Mouse (Mus musculus) midbrain, embryonic 16.5 days (tissue): Measurements from ENCODE around the gene Ddx23. TPM values are rescaled to one million over a fixed set of nuclear protein-coding genes. Genes with fewer than 3 reads are reported as not detected.

Experiments used
- ATAC-seq: fragments of 200-750 bp; cut with Nextera tagmentation; 2 replicates; pipeline ENCODE4 v1.8.0; 2017; ENCODE audit warnings: moderate TSS enrichment
- H3K27ac ChIP-seq: fragments of 300-500 bp; sonication (generic); 2 replicates; pipeline ENCODE4 v1.5.1; 2014; ENCODE audit warnings: mild to moderate bottlenecking, low read length, mixed read lengths
- H3K27me3 ChIP-seq: fragments of 300-500 bp; sonication (generic); 2 replicates; pipeline ENCODE4 v1.6.1; 2014; ENCODE audit warnings: low read depth, low read length, mixed read lengths; ENCODE audit not compliant: control insufficient read depth, insufficient read depth
- H3K36me3 ChIP-seq: fragments of 300-500 bp; sonication (generic); 2 replicates; pipeline ENCODE4 v1.6.1; 2014; ENCODE audit warnings: mild to moderate bottlenecking, low read length, moderate library complexity, mixed read lengths; ENCODE audit not compliant: control insufficient read depth, insufficient read depth
- H3K4me1 ChIP-seq: fragments of 300-500 bp; sonication (generic); 2 replicates; pipeline ENCODE4 v1.6.1; 2014; ENCODE audit warnings: mild to moderate bottlenecking, low read length, mixed read lengths; ENCODE audit not compliant: control insufficient read depth, insufficient read depth
- H3K4me2 ChIP-seq: fragments of 300-500 bp; sonication (generic); 2 replicates; pipeline ENCODE4 v1.6.1; 2014; ENCODE audit warnings: mild to moderate bottlenecking, low read length, mixed read lengths
- H3K4me3 ChIP-seq: fragments of 300-500 bp; sonication (generic); 2 replicates; pipeline ENCODE4 v1.5.1; 2014; ENCODE audit warnings: low read depth, mild to moderate bottlenecking, low read length, moderate library complexity, mixed read lengths
- H3K9ac ChIP-seq: fragments of 300-500 bp; sonication (generic); 2 replicates; pipeline ENCODE4 v1.6.1; 2014; ENCODE audit warnings: low read depth, low read length, mixed read lengths
- H3K9me3 ChIP-seq: fragments of 300-500 bp; sonication (generic); replicated peaks from 2 replicates; pipeline ENCODE4 v1.6.1; 2014; ENCODE audit warnings: mild to moderate bottlenecking, low read length, mixed read lengths; ENCODE audit not compliant: control insufficient read depth, poor library complexity, severe bottlenecking
- WGBS: fragments of 180-500 bp; shearing (Covaris S2); extraction: QIAGEN DNeasy Blood & Tissue Kit; methylation state at CpG from one replicate; pipeline ENCODE4 v1.1.7; 2014; 5-methylcytosine and 5-hydroxymethylcytosine counted together
- polyA plus RNA-seq: library from polyadenylated mRNA; unstranded; fragments of >200 nt; fragmentation: Nextera tagmentation; extraction: Ambion mirVana; gene quantifications from 2 replicates; pipeline ENCODE4 v1.2.1, GENCODE M21; 2015

The Ddx23 gene
- polyA plus RNA-seq, 1 experiment from 2014 or later, result 17.8 TPM

DNA sequence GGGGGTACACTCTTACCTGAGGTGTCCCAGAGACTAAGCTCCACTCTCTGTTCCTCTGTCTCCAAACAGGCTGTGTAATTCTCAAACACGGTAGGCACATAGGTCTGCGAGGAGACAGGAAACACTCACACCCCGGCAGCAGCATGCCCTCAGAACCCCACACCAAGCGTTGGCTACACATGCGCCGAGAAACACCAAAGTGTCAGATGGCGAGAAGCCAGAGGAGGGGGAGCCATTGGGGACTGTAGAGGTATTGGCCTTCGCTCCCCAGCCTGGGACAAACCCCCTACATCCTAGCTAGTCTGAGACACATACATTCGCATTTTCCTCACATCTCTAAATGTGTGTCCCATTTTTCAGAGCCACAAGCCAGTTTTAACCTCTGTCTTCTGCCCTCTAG is 13.8 kb upstream of the Ddx23 start:
- peak overlapping the region; percentile 63 for H3K4me3 ChIP-seq
- no peaks in the 10 kb centered on the region for H3K9me3 ChIP-seq
- H3K4me2 ChIP-seq, result peak overlapping the region; percentile 93
- no peaks in the 10 kb centered on the region for H3K36me3 ChIP-seq
- ATAC-seq, result peak; percentile 30
- WGBS, result 1% methylated on average over 9 of the region's 9 CpGs
- no peaks in the 10 kb centered on the region for H3K27me3 ChIP-seq
- H3K27ac ChIP-seq, result no peak overlapping the region
- peaks cover 31% of the 10 kb centered on the region for H3K4me1 ChIP-seq
- peak overlapping the region; percentile 72 for H3K9ac ChIP-seq

DNA sequence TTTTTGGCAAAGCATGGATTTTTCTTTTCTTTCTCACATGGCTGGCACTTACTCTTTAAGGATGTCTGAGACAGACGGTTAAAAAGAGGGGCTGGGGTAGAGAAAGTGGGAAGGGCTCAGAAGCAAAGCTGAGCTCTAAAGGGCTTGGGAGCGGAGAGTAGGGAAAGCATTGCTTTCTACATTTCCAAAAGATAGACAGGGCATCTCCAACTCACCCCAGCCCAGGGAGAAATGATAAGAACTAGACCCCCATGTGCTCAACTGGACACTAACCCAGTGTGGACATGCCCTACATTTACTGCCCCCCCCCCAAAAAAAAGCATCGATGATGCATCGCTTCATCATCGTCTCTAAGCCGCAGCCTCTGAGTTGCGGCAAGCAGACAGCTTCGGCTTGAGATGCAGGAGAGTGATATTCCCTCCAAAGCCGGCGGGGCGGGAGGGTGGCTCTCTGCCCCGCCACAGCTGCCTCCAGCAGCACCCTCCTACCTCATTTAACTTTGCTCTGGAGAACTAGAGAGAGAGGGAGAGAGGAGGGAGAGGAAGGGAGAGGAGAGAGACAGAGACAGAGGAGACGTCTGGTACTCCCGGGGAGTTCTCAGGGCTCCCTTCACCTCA is 13.0 kb upstream of the Ddx23 start:
- WGBS, result 2% methylated on average over 14 of the region's 14 CpGs
- Histone ChIP-seq H3K4me2 (peak overlapping the region; percentile 93), H3K9ac (peak overlapping the region; percentile 72), H3K4me3 (peak overlapping the region; percentile 63), H3K36me3 (no peaks in the 10 kb centered on the region), H3K9me3 (no peaks in the 10 kb centered on the region), H3K27me3 (no peaks in the 10 kb centered on the region), H3K4me1 (peaks cover 31% of the 10 kb centered on the region), H3K27ac (peak overlapping the region; percentile 69)
- no peak for ATAC-seq

DNA sequence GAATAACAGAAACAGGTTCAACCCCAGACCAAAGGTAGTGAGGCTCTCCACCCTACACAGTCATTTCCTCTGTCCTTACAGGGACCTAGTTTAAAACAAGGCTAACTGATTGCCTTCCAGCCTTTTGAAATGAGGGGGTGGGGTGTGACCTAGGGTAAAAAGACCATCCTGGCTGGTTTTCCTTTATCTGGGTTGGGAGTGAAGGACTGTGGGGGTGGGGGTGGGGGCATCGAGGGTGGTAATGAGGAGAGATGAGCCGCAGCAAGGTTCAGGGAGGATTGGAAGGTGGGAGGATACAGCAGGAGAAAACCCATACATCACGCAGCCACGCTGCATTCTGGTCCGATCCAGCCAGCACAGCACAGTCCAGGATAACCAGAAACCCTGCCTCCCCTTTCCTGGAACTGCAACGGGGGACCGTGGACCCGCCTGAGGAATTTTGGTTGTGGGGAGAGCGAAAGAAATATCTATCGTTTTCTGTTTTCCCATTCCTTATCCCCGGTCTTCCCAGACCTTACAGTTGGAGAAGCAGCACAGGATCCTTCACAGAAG is 12.4 kb upstream of the Ddx23 start:
- ATAC-seq, result no peak
- no peaks in the 10 kb centered on the region for H3K9me3 ChIP-seq
- no peaks in the 10 kb centered on the region for H3K36me3 ChIP-seq
- H3K4me3 ChIP-seq, result peak overlapping the region; percentile 63
- H3K27ac ChIP-seq, result peak overlapping the region; percentile 69
- no peaks in the 10 kb centered on the region for H3K27me3 ChIP-seq
- 14% methylated on average over 11 of the region's 11 CpGs for WGBS
- peak overlapping the region; percentile 72 for H3K9ac ChIP-seq
- H3K4me1 ChIP-seq, result peaks cover 31% of the 10 kb centered on the region
- peak overlapping the region; percentile 93 for H3K4me2 ChIP-seq

DNA sequence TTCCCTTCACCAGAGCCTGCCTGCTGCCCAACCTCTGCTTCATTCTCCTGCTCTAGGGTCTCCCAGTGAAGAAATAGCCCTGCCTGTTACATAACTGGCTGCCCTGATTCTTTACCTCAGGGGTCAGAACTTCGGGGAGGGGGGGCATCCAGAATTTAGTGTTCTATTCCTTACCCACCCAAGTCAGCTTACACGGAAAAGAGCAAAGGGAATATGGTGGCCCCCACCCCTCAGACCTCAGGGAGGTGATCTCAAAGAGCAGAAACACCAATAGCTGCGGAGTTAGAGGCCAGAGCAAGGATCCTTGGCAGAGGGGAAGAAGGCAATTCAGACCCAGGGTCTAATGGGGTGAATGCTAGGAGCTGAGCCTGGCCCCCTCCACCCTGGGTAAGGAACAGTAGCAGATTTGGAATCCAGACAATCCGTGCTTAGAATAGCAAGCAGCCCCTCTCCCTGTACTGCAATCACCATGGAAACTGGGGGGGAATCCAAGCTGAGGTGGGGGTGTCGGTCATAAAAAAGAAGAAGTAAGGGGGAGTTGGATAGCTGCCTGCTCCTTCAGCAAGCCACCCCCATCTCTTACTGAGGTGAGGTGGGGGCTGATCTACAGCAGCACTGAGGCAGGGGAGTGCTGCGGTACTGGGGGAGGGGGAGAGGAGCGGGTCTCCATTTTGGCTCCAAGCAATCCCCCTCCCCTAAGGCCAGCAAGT is 11.7 kb upstream of the Ddx23 start:
- Histone ChIP-seq H3K4me1 (peaks cover 31% of the 10 kb centered on the region), H3K4me2 (peak overlapping the region; percentile 93), H3K27ac (peak overlapping the region; percentile 69), H3K4me3 (peak overlapping the region; percentile 63), H3K9me3 (no peaks in the 10 kb centered on the region), H3K36me3 (no peaks in the 10 kb centered on the region), H3K9ac (peak overlapping the region; percentile 72), H3K27me3 (no peaks in the 10 kb centered on the region)
- 14% methylated on average over 7 of the region's 7 CpGs for WGBS
- ATAC-seq, result peak; percentile 61

DNA sequence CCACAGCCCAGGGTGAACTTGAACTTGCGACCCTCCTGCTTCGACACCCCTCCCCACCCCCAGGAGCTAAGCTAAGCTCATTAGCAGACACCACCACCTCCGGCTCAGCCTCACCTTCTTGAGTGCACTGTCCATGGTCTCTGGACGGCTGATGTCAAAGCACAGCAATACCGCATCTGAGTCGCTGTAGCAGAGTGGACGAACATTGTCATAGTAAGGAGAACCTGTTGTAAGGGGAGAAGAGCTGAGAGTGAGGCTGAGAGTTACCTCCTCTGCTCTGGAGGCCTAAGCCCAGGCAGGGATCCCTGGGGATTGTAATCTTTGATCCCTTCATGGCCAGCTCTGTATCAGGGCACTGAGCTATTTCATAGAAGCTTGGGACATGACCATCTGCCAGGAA is 11.0 kb upstream of the Ddx23 start:
- WGBS, result 78% methylated on average over 7 of the region's 7 CpGs
- H3K4me3 ChIP-seq, result no peak overlapping the region
- peak overlapping the region; percentile 93; the same call in 1 of the 2 replicates for H3K4me2 ChIP-seq
- H3K27ac ChIP-seq, result peak overlapping the region; percentile 69
- H3K36me3 ChIP-seq, result no peaks in the 10 kb centered on the region
- peak overlapping the region; percentile 15; the same call in 1 of the 2 replicates for H3K9ac ChIP-seq
- no peak for ATAC-seq
- H3K27me3 ChIP-seq, result no peaks in the 10 kb centered on the region
- H3K4me1 ChIP-seq, result peaks cover 31% of the 10 kb centered on the region
- H3K9me3 ChIP-seq, result no peaks in the 10 kb centered on the region

DNA sequence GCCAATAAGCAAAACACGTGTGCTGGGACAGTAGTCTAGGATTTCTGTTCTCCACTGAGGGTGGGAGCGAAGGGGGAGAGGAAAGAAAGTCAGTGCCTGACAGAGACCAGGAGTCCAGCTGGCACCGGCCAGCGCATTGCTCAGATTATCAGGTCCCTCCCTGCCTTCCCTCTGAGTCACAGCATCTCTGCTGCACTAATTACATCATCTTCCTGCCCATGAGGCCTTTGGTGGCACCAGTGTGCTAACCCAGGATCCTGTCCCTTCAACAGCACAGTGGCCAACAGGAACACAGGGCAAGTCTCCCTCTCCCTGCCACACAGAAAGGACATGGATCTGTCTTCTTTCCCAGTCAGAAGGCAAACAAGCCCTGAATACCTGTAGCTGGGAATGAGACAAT is 9.9 kb upstream of the Ddx23 start:
- no peak overlapping the region for H3K4me2 ChIP-seq
- H3K9ac ChIP-seq, result no peak overlapping the region
- 84% methylated on average over 4 of the region's 4 CpGs for WGBS
- H3K27ac ChIP-seq, result no peak overlapping the region
- H3K27me3 ChIP-seq, result no peaks in the 10 kb centered on the region
- no peaks in the 10 kb centered on the region for H3K9me3 ChIP-seq
- no peak overlapping the region for H3K4me3 ChIP-seq
- no peak for ATAC-seq
- H3K4me1 ChIP-seq, result peaks cover 31% of the 10 kb centered on the region
- no peaks in the 10 kb centered on the region for H3K36me3 ChIP-seq

DNA sequence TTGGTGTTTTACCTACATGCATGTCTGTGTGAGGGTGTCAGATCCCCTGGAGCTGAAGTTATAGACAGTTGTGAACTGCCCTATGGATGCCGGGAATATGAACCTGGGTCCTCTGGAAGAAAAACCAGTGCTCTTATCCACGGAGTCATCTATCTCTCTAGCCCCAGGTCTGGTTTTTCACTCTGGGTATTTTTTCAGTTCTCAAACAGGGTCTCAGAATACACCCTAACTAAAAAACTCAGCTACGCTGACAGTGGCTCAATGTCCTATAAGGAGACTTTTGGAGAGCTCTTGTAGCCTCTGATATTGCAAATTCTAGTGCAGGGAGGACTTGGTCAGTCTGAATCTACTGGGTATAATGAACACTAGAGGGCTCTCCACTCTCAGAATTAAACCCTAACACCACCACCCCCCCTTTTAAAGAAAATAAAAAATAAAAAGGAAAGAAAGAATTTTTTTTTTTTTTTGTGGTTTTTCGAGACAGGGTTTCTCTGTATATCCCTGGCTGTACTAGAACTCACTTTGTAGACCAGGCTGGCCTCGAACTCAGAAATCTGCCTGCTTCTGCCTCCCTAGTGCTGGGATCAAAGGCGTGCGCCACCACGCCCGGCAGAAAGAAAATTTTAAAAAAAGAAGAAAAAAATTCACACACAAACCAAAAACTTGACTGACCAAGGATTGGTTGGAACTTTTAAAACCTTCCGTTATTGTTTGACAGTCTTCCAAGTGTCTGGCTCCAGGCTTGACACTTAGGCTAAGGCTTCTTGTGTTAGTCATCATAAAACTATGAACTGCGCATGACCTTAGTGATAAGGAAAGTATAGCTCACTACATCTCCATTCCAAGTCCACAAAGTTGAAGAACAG is 1.6 kb upstream of the Ddx23 start:
- WGBS, result 76% methylated on average over 11 of the region's 11 CpGs
- no peak for ATAC-seq

DNA sequence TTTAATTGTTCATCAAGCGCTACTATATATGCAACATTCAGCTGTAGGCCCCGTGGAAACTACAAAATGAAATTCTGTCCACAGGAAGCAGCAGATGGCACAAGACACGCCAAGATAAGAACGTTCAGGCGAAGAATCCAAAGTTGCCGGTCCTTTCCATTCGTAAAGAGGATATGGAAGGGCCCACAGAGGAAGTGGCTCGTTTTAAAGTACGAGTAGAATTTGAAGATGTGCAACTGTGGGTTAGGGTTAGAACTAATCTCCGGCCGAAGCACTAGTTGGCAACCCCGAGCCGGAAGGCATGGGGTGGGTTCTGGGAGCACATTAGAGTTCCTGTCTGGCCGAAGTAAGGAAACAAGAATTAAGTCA is 512 bp downstream of the Ddx23 start:
- peak overlapping the region; percentile 95 for H3K9ac ChIP-seq
- peaks cover 7% of the 10 kb centered on the region for H3K4me1 ChIP-seq
- H3K27ac ChIP-seq, result peak overlapping the region; percentile 91
- H3K9me3 ChIP-seq, result no peaks in the 10 kb centered on the region
- under 1% methylated on average over 14 of the region's 14 CpGs for WGBS
- peaks cover 11% of the 10 kb centered on the region for H3K36me3 ChIP-seq
- H3K4me2 ChIP-seq, result peak overlapping the region; percentile 79
- no peaks in the 10 kb centered on the region for H3K27me3 ChIP-seq
- no peak; the same call in 1 of the 2 replicates for ATAC-seq
- H3K4me3 ChIP-seq, result peak overlapping the region; percentile 90

More for the DNA sequence above, 1.6 kb upstream of the Ddx23 start:
- Histone ChIP-seq H3K9me3 (no peaks in the 10 kb centered on the region), H3K36me3 (no peaks in the 10 kb centered on the region), H3K4me1 (peaks cover 7% of the 10 kb centered on the region), H3K4me2 (no peak overlapping the region), H3K27ac (no peak overlapping the region), H3K4me3 (no peak overlapping the region), H3K27me3 (no peaks in the 10 kb centered on the region), H3K9ac (no peak overlapping the region)
